Mouse (Mus musculus) hindbrain, embryonic 12.5 days (tissue): ENCODE measurements around the gene Trmt1. TPM values are rescaled to one million over a fixed set of nuclear protein-coding genes. Genes with fewer than 3 reads are reported as not detected.
A peak's percentile ranks its signal among the peaks of the same experiment; 100 is the strongest.

Experiments
- ATAC-seq: fragments of 200-750 bp; cut with Nextera tagmentation; 2 replicates; pipeline ENCODE4 v1.8.0; 2017; ENCODE audit warnings: moderate TSS enrichment; ENCODE audit not compliant: low FRiP score
- H3K27ac ChIP-seq: fragments of 300-500 bp; sonication (generic); 2 replicates; pipeline ENCODE4 v1.5.1; 2016; ENCODE audit warnings: mild to moderate bottlenecking
- H3K27me3 ChIP-seq: fragments of 300-500 bp; sonication (generic); 2 replicates; pipeline ENCODE4 v1.6.1; 2016; ENCODE audit warnings: mild to moderate bottlenecking
- H3K36me3 ChIP-seq: fragments of 300-500 bp; sonication (generic); 2 replicates; pipeline ENCODE4 v1.6.1; 2016; ENCODE audit warnings: mild to moderate bottlenecking
- H3K4me1 ChIP-seq: fragments of 300-500 bp; sonication (generic); 2 replicates; pipeline ENCODE4 v1.6.1; 2016
- H3K4me2 ChIP-seq: fragments of 300-500 bp; sonication (generic); replicated peaks from 2 replicates; pipeline ENCODE4 v1.6.1; 2016; ENCODE audit warnings: mild to moderate bottlenecking
- H3K4me3 ChIP-seq: fragments of 300-500 bp; sonication (generic); 2 replicates; pipeline ENCODE4 v1.5.1; 2016; ENCODE audit warnings: mild to moderate bottlenecking
- H3K9ac ChIP-seq: fragments of 300-500 bp; sonication (generic); 2 replicates; pipeline ENCODE4 v1.6.1; 2016; ENCODE audit warnings: mild to moderate bottlenecking, moderate library complexity
- H3K9me3 ChIP-seq: fragments of 300-500 bp; sonication (generic); replicated peaks from 2 replicates; pipeline ENCODE4 v1.6.1; 2016; ENCODE audit warnings: mild to moderate bottlenecking
- WGBS: fragments of 180-500 bp; shearing (Covaris S2); methylation state at CpG from one replicate; pipeline ENCODE4 v1.1.7; 2016; 5-methylcytosine and 5-hydroxymethylcytosine counted together
- polyA plus RNA-seq: library from polyadenylated mRNA; unstranded; fragments of >200 nt; fragmentation: Nextera tagmentation; extraction: Ambion mirVana; gene quantifications from 2 replicates; pipeline ENCODE4 v1.2.1, GENCODE M21; 2016

The Trmt1 gene
- 51.2 and 55.9 TPM in 2 replicates for polyA plus RNA-seq

- Histone ChIP-seq H3K9me3 (no peaks in the 10 kb centered on the region), H3K4me3 (peak within 1 kb of the TSS; percentile 100), H3K4me1 (peaks cover 53% of the 10 kb centered on the region), H3K36me3 (0 out of 2 replicates have a peak, but pooled peaks cover 6% of the 10 kb centered on the region), H3K9ac (peak within 1 kb of the TSS; percentile 100), H3K27ac (peak within 1 kb of the TSS; percentile 95), H3K27me3 (no peaks in the 10 kb centered on the region), H3K4me2 (peak within 1 kb of the TSS; percentile 91)
- 0 out of 2 replicates have a peak, but pooled peaks have one; percentile 35 for ATAC-seq
- 8% methylated on average over 20 of the region's 20 CpGs for WGBS
Measured at GRCm38 (mm10) chr8:84686191-84687002, at the start of gene Trmt1. TSS of gene Trmt1 (plus strand) at chr8:84686307.

GRCm38 (mm10) chr8:84637946-84638554 is 48.1 kb upstream of the Trmt1 start:
- H3K4me1 ChIP-seq, result peaks cover 46% of the 10 kb centered on the region
- H3K27me3 ChIP-seq, result no peaks in the 10 kb centered on the region
- no peak for ATAC-seq
- 43% methylated on average over 8 of the region's 8 CpGs for WGBS
- peak overlapping the region; percentile 52 for H3K4me3 ChIP-seq
- H3K27ac ChIP-seq, result peak overlapping the region; percentile 92
- H3K9me3 ChIP-seq, result no peaks in the 10 kb centered on the region
- 0 out of 2 replicates have a peak, but pooled peaks cover 6% of the 10 kb centered on the region for H3K36me3 ChIP-seq
- H3K4me2 ChIP-seq, result peak overlapping the region; percentile 85
- H3K9ac ChIP-seq, result peak overlapping the region; percentile 87

GRCm38 (mm10) chr8:84638555-84639161 is 47.4 kb upstream of the Trmt1 start:
- Histone ChIP-seq H3K4me1 (peaks cover 43% of the 10 kb centered on the region), H3K4me2 (peak overlapping the region; percentile 85), H3K9ac (peak overlapping the region; percentile 87), H3K4me3 (peak overlapping the region; percentile 52), H3K36me3 (0 out of 2 replicates have a peak, but pooled peaks cover under 1% of the 10 kb centered on the region), H3K27ac (peak overlapping the region; percentile 92), H3K9me3 (no peaks in the 10 kb centered on the region), H3K27me3 (no peaks in the 10 kb centered on the region)
- ATAC-seq, result peak; percentile 38
- WGBS, result under 1% methylated on average over 40 of the region's 52 CpGs

GRCm38 (mm10) chr8:84639162-84640009 is 46.7 kb upstream of the Trmt1 start:
- H3K9ac ChIP-seq, result peak overlapping the region; percentile 87
- peak overlapping the region; percentile 85 for H3K4me2 ChIP-seq
- peaks cover 36% of the 10 kb centered on the region for H3K4me1 ChIP-seq
- WGBS, result under 1% methylated on average over 87 of the region's 106 CpGs
- no peaks in the 10 kb centered on the region for H3K9me3 ChIP-seq
- peak overlapping the region; percentile 52 for H3K4me3 ChIP-seq
- no peaks in the 10 kb centered on the region for H3K27me3 ChIP-seq
- ATAC-seq, result peak; percentile 91
- H3K27ac ChIP-seq, result peak overlapping the region; percentile 92
- no peaks in the 10 kb centered on the region for H3K36me3 ChIP-seq

- Histone ChIP-seq H3K9me3 (no peaks in the 10 kb centered on the region), H3K4me1 (peaks cover 29% of the 10 kb centered on the region), H3K4me3 (peak overlapping the region; percentile 52), H3K9ac (peak overlapping the region; percentile 8; the same call in 1 of the 2 replicates), H3K36me3 (no peaks in the 10 kb centered on the region), H3K27ac (no peak overlapping the region), H3K4me2 (peak overlapping the region; percentile 85), H3K27me3 (no peaks in the 10 kb centered on the region)
- WGBS, result 30% methylated on average over 9 of the region's 9 CpGs
- no peak for ATAC-seq
Measured at GRCm38 (mm10) chr8:84640010-84640588, 46.0 kb upstream of the Trmt1 start.

- Histone ChIP-seq H3K9me3 (no peaks in the 10 kb centered on the region), H3K4me1 (peaks cover 22% of the 10 kb centered on the region), H3K36me3 (no peaks in the 10 kb centered on the region), H3K9ac (no peak overlapping the region), H3K27ac (no peak overlapping the region), H3K27me3 (no peaks in the 10 kb centered on the region), H3K4me3 (no peak overlapping the region), H3K4me2 (no peak overlapping the region)
- WGBS, result 73% methylated on average over 7 of the region's 7 CpGs
- ATAC-seq, result no peak
Measured at GRCm38 (mm10) chr8:84640617-84641294, 45.4 kb upstream of the Trmt1 start.

GRCm38 (mm10) chr8:84641578-84642361 is 44.3 kb upstream of the Trmt1 start:
- 100% methylated on average over 1 of the region's 1 CpGs for WGBS
- no peak overlapping the region for H3K9ac ChIP-seq
- H3K4me2 ChIP-seq, result no peak overlapping the region
- no peak overlapping the region for H3K4me3 ChIP-seq
- H3K9me3 ChIP-seq, result no peaks in the 10 kb centered on the region
- H3K4me1 ChIP-seq, result peaks cover 14% of the 10 kb centered on the region
- ATAC-seq, result no peak
- no peaks in the 10 kb centered on the region for H3K27me3 ChIP-seq
- H3K27ac ChIP-seq, result no peak overlapping the region
- H3K36me3 ChIP-seq, result no peaks in the 10 kb centered on the region

- no peak overlapping the region for H3K27ac ChIP-seq
- no peak for ATAC-seq
- no peaks in the 10 kb centered on the region for H3K36me3 ChIP-seq
- peaks cover 17% of the 10 kb centered on the region for H3K4me1 ChIP-seq
- no peaks in the 10 kb centered on the region for H3K9me3 ChIP-seq
- H3K4me2 ChIP-seq, result no peak overlapping the region
- no peak overlapping the region for H3K4me3 ChIP-seq
- WGBS, result 76% methylated on average over 5 of the region's 5 CpGs
- no peak overlapping the region for H3K9ac ChIP-seq
- no peaks in the 10 kb centered on the region for H3K27me3 ChIP-seq
Measured at GRCm38 (mm10) chr8:84643019-84643418, 43.1 kb upstream of the Trmt1 start.

GRCm38 (mm10) chr8:84646800-84647199 is 39.3 kb upstream of the Trmt1 start:
- Histone ChIP-seq H3K27ac (no peak overlapping the region; the same call in 1 of the 2 replicates), H3K4me3 (peak overlapping the region; percentile 17; the same call in 1 of the 2 replicates), H3K9ac (no peak overlapping the region), H3K4me1 (peaks cover 17% of the 10 kb centered on the region), H3K4me2 (no peak overlapping the region), H3K9me3 (no peaks in the 10 kb centered on the region), H3K36me3 (no peaks in the 10 kb centered on the region), H3K27me3 (no peaks in the 10 kb centered on the region)
- WGBS, result 58% methylated on average over 6 of the region's 6 CpGs
- no peak for ATAC-seq

- peak; percentile 78 for ATAC-seq
- Histone ChIP-seq H3K36me3 (no peaks in the 10 kb centered on the region), H3K4me3 (peak overlapping the region; percentile 17), H3K4me1 (peaks cover 17% of the 10 kb centered on the region), H3K9ac (0 out of 2 replicates have a peak overlapping the region, but pooled peaks have one; percentile 35), H3K9me3 (no peaks in the 10 kb centered on the region), H3K4me2 (peak overlapping the region; percentile 49), H3K27ac (peak overlapping the region; percentile 55; the same call in 1 of the 2 replicates), H3K27me3 (no peaks in the 10 kb centered on the region)
- WGBS, result 4% methylated on average over 14 of the region's 14 CpGs
Measured at GRCm38 (mm10) chr8:84647461-84647901, 38.6 kb upstream of the Trmt1 start.
